Mouse (Mus musculus) bone marrow macrophage, adult 2 months (primary cell): ENCODE data around the gene Unc45a.

ENCODE experiments used
- CTCF ChIP-seq: IDR thresholded peaks from 2 replicates; pipeline ENCODE4 v1.5.1; 2012; ENCODE audit warnings: low read depth, mild to moderate bottlenecking, low read length, moderate library complexity
- POLR2A ChIP-seq: IDR thresholded peaks from 2 replicates; pipeline ENCODE4 v1.6.1; 2012; ENCODE audit warnings: mild to moderate bottlenecking, low read depth, low read length, borderline replicate concordance

DNA sequence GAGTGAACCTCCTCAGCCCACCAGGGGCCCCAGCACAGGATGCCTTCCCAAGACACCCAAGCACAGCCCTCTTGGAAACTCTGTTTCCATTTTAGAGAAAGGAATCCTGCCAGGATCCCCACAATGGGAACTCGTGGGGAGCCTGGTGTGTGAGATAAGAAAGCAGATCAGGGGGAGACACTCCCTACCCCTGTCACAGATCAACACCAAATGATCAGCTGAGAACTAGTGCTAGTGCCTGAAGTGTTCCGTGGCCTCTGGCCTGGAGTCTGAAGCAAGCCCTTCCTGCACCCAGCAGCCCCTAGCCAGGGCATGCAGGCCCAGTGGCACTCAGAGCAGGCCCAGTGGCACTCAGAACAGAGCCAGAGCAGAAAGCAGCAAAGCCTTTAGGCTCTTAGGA lies 10.0 kb upstream of the Unc45a start:
- no peak for TF ChIP-seq CTCF
- no peak for TF ChIP-seq POLR2A
